Mouse (Mus musculus) liver, postnatal 0 days (tissue): ENCODE data around the gene Ralgps1.

ENCODE experiments used
- CTCF ChIP-seq: sonication (generic); IDR thresholded peaks from 2 replicates; pipeline ENCODE4 v1.5.1; 2016; ENCODE audit warnings: antibody characterized with exemption, low read depth
- EP300 ChIP-seq: IDR thresholded peaks from 2 replicates; pipeline ENCODE4 v1.6.1; 2016; ENCODE audit warnings: antibody characterized with exemption, low read depth, mild to moderate bottlenecking

DNA sequence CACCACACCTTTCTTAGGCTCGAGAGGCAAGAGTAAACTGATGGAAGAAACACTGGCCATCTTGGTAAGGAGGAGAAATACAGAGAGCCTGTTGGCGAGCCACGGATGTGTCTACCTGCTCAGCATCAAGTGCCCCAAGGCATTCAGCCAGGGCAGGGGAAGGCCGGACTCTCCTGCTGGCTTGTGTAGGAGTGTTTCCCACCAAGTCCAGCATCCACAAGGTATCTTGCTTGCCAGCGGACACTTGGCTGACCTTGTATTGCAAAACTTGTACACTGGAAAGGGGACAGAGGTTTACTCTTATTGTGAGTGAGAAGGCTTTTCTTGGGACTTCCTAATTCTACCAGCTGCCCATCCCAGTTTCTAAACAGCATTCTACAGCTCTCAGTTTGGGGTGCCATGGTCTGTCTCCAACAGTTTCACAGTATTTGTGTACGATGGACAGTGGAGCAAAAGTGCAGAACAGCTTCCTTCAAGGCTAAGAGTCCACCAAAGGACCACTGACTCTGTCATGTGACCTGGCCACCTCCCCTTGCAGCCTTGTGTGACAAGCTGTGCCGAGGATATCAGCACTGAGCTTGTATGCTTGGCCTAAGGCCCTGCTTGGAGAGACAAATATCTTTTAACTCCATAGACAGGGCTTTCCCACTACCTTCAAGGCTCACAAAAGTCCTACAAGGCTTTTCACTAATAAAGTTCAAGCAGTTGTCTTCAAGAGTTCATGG, 236.4 kb downstream of the Ralgps1 start:
- TF ChIP-seq CTCF (no peak), EP300 (no peak)
